Mouse (Mus musculus): Measurements from ENCODE around the gene Zfp72. TPM values are rescaled to one million over a fixed set of nuclear protein-coding genes. Genes with fewer than 3 reads are reported as not detected.

The Zfp72 gene
- total RNA-seq (2014; rRNA removed) (9.0 and 10.0 TPM in 2 replicates), polyA plus RNA-seq (2015; fragmentation: Nextera tagmentation; extraction: Ambion mirVana) (4.8 and 6.1 TPM in 2 replicates)

- Histone ChIP-seq H3K9me3 (ENCODE audit: low read length) (no peaks in the 10 kb centered on the region), H3K27ac (ENCODE audit: low read depth, low read length) (peak within 1 kb of the TSS; percentile 38; the same call in 1 of the 2 replicates), H3K27me3 (ENCODE audit: insufficient read depth, low read length) (no peaks in the 10 kb centered on the region), H3K4me1 (ENCODE audit: insufficient read depth, low read length) (peaks cover 3% of the 10 kb centered on the region; the same call in 1 of the 2 replicates), H3K4me2 (ENCODE audit: low read depth, low read length, poor library complexity, severe bottlenecking) (peak within 1 kb of the TSS; percentile 38), H3K36me3 (ENCODE audit: insufficient read depth, low read length) (no peaks in the 10 kb centered on the region), H3K9ac (replicated peaks; ENCODE audit: low read length, poor library complexity, severe bottlenecking) (peak within 1 kb of the TSS; percentile 56), H3K4me3 (ENCODE audit: low read depth, low read length) (peak within 1 kb of the TSS; percentile 64)
- ATAC-seq (ENCODE audit: low FRiP score) (peak; percentile 94), DNase-seq (ENCODE audit: low spot score) (peak; percentile 90)
- under 1% methylated on average over 14 of the region's 14 CpGs for WGBS
- no peak for TF ChIP-seq CTCF (IDR thresholded peaks at IDR 0.05)
Observed at GRCm38 (mm10) chr13:74390371-74390990, at the start of gene Zfp72. Gene Zfp72, minus strand, starts transcription at chr13:74390836.

DNA sequence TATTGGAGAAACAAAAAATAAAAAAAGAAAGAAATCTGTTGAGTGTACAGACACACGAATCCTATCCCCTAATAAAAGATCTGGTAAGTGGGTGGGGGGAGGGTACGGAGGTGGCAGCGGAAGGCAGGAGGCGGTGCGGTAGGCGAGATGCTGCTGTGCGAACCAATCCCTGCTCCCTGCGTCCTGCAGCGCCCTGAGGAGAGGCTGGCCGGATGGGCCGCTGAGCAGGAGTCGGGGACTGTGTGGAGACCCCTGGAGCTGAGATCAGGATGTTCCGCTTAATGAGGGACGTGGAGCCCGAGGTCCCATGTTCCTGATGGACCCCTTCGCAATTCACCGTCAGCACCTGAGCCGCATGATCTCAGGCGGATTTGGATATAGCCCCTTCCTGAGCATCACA is 49.3 kb upstream of the Zfp72 start:
- H3K9ac ChIP-seq (replicated peaks; ENCODE audit: low read length, poor library complexity, severe bottlenecking) = no peak overlapping the region

DNA sequence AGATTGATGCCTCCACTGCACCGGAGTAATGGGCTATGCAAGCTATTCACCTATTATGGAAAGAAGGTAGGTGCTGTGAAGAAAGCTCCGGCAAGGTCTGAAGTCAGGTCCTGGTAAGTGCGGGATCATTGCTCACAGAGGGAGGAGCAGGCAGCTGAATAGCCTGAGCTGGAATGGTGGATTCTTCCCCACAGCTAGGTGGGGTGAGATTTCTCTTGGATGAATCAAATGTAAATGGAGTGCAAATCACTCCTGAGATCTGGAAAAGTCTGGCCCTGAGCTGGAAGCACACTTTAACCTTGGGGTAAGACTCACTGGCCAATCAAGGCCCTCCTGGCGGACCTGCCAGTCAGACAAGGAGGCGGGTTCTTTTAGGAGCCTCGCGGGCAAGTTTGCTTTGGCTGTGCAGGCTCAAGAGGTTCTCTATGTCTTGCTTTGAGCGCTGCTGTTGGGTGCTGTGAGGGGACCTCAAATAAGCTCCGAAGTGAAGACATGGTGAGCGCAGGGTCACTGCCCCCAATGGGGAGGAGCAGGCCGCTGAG is 8.7 kb upstream of the Zfp72 start, which contains the start of gene Ftl1-ps1:
Gene Ftl1-ps1, plus strand, starts transcription at position 397 of the 542 bp plus-strand sequence.
- TF ChIP-seq CTCF (IDR thresholded peaks at IDR 0.05) = no peak
- Histone ChIP-seq H3K9ac (replicated peaks; ENCODE audit: low read length, poor library complexity, severe bottlenecking) (no peak within 1 kb of the TSS), H3K4me2 (ENCODE audit: low read depth, low read length, poor library complexity, severe bottlenecking) (peak within 1 kb of the TSS; percentile 6; the same call in 1 of the 2 replicates), H3K27me3 (ENCODE audit: insufficient read depth, low read length) (no peaks in the 10 kb centered on the region), H3K36me3 (ENCODE audit: insufficient read depth, low read length) (no peaks in the 10 kb centered on the region), H3K9me3 (ENCODE audit: low read length) (no peaks in the 10 kb centered on the region), H3K27ac (ENCODE audit: low read depth, low read length) (no peak within 1 kb of the TSS), H3K4me3 (ENCODE audit: low read depth, low read length) (no peak within 1 kb of the TSS), H3K4me1 (ENCODE audit: insufficient read depth, low read length) (no peaks in the 10 kb centered on the region)
- ATAC-seq (ENCODE audit: low FRiP score) (no peak), DNase-seq (ENCODE audit: low spot score) (no peak)
- 8% methylated on average over 11 of the region's 11 CpGs for WGBS

More for the DNA sequence above, 49.3 kb upstream of the Zfp72 start:
- Histone ChIP-seq H3K27me3 (ENCODE audit: insufficient read depth, low read length) (no peaks in the 10 kb centered on the region), H3K4me2 (ENCODE audit: low read depth, low read length, poor library complexity, severe bottlenecking) (no peak overlapping the region), H3K36me3 (ENCODE audit: insufficient read depth, low read length) (0 out of 2 replicates have a peak, but pooled peaks cover 2% of the 10 kb centered on the region), H3K9me3 (ENCODE audit: low read length) (peaks cover 22% of the 10 kb centered on the region), H3K4me1 (ENCODE audit: insufficient read depth, low read length) (no peaks in the 10 kb centered on the region), H3K4me3 (ENCODE audit: low read depth, low read length) (no peak overlapping the region), H3K27ac (ENCODE audit: low read depth, low read length) (no peak overlapping the region)
- no peak for ATAC-seq (ENCODE audit: low FRiP score)
- WGBS = 23% methylated on average over 19 of the region's 19 CpGs
- no peak for DNase-seq (ENCODE audit: low spot score)
- TF ChIP-seq CTCF (IDR thresholded peaks at IDR 0.05) = no peak

- no peaks in the 10 kb centered on the region for H3K9me3 ChIP-seq (ENCODE audit: low read length)
- peaks cover 3% of the 10 kb centered on the region; the same call in 1 of the 2 replicates for H3K4me1 ChIP-seq (ENCODE audit: insufficient read depth, low read length)
- no peaks in the 10 kb centered on the region for H3K27me3 ChIP-seq (ENCODE audit: insufficient read depth, low read length)
- no peak overlapping the region for H3K9ac ChIP-seq (replicated peaks; ENCODE audit: low read length, poor library complexity, severe bottlenecking)
- H3K4me3 ChIP-seq (ENCODE audit: low read depth, low read length) = no peak overlapping the region
- no peak overlapping the region for H3K4me2 ChIP-seq (ENCODE audit: low read depth, low read length, poor library complexity, severe bottlenecking)
- DNase-seq (ENCODE audit: low spot score) = no peak
- H3K27ac ChIP-seq (ENCODE audit: low read depth, low read length) = no peak overlapping the region
- TF ChIP-seq CTCF (IDR thresholded peaks at IDR 0.05) = no peak
- H3K36me3 ChIP-seq (ENCODE audit: insufficient read depth, low read length) = no peaks in the 10 kb centered on the region
- WGBS = 78% methylated on average over 2 of the region's 2 CpGs
- peak; percentile 24; the same call in 1 of the 2 replicates for ATAC-seq (ENCODE audit: low FRiP score)
Observed at GRCm38 (mm10) chr13:74391156-74391555, 520 bp upstream of the Zfp72 start.

- no peaks in the 10 kb centered on the region for H3K9me3 ChIP-seq (ENCODE audit: low read length)
- H3K27ac ChIP-seq (ENCODE audit: low read depth, low read length) = no peak overlapping the region
- peaks cover 3% of the 10 kb centered on the region; the same call in 1 of the 2 replicates for H3K4me1 ChIP-seq (ENCODE audit: insufficient read depth, low read length)
- TF ChIP-seq CTCF (IDR thresholded peaks at IDR 0.05) = peak; percentile 56
- H3K36me3 ChIP-seq (ENCODE audit: insufficient read depth, low read length) = no peaks in the 10 kb centered on the region
- H3K4me3 ChIP-seq (ENCODE audit: low read depth, low read length) = peak overlapping the region; percentile 64
- DNase-seq (ENCODE audit: low spot score) = no peak
- H3K27me3 ChIP-seq (ENCODE audit: insufficient read depth, low read length) = no peaks in the 10 kb centered on the region
- peak overlapping the region; percentile 38 for H3K4me2 ChIP-seq (ENCODE audit: low read depth, low read length, poor library complexity, severe bottlenecking)
- peak overlapping the region; percentile 56 for H3K9ac ChIP-seq (replicated peaks; ENCODE audit: low read length, poor library complexity, severe bottlenecking)
- 71% methylated on average over 6 of the region's 6 CpGs for WGBS
- peak; percentile 22 for ATAC-seq (ENCODE audit: low FRiP score)
Observed at GRCm38 (mm10) chr13:74389730-74390129, 906 bp downstream of the Zfp72 start.

DNA sequence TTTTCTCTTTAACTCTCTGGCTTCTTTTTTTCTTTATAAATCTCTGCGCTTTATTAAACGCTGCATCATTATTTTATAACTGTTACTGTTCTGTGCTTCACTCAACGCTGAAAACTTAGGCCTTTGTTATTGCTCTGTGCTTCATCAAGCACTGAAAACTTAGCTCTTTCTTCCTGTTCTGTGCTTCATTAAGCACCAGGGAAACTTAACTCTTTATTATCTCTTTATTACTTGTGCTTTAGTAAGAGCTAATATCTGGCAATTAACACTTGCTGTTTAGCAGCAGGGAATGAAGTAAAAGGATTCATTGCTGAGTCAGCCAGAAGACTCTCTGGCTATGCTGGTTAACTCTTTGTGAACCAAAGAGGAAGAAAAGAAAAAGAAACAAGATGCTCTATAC is 8.3 kb downstream of the Zfp72 start:
- no peaks in the 10 kb centered on the region for H3K9me3 ChIP-seq (ENCODE audit: low read length)
- H3K4me3 ChIP-seq (ENCODE audit: low read depth, low read length) = no peak overlapping the region
- H3K4me1 ChIP-seq (ENCODE audit: insufficient read depth, low read length) = no peaks in the 10 kb centered on the region
- DNase-seq (ENCODE audit: low spot score) (peak; percentile 2), ATAC-seq (ENCODE audit: low FRiP score) (no peak)
- no peaks in the 10 kb centered on the region for H3K36me3 ChIP-seq (ENCODE audit: insufficient read depth, low read length)
- no peaks in the 10 kb centered on the region for H3K27me3 ChIP-seq (ENCODE audit: insufficient read depth, low read length)
- H3K4me2 ChIP-seq (ENCODE audit: low read depth, low read length, poor library complexity, severe bottlenecking) = no peak overlapping the region
- TF ChIP-seq CTCF (IDR thresholded peaks at IDR 0.05) = no peak
- no peak overlapping the region for H3K9ac ChIP-seq (replicated peaks; ENCODE audit: low read length, poor library complexity, severe bottlenecking)
- no peak overlapping the region for H3K27ac ChIP-seq (ENCODE audit: low read depth, low read length)
- 64% methylated on average over 3 of the region's 3 CpGs for WGBS

Data from midbrain, postnatal 0 days (tissue).